Mouse (Mus musculus) thymus, adult 2 months (tissue): ENCODE measurements around the gene Tssk1.

Experiments used
- CTCF ChIP-seq: fragments of 200-500 bp; IDR thresholded peaks from 2 replicates; pipeline ENCODE4 v1.5.1; 2012; ENCODE audit warnings: mild to moderate bottlenecking, control low read depth, low read length, moderate library complexity, borderline replicate concordance; ENCODE audit not compliant: control insufficient read depth, poor library complexity, insufficient read depth; ENCODE audit errors: extremely low read depth
- POLR2A ChIP-seq: fragments of 200-500 bp; IDR thresholded peaks from 2 replicates; pipeline ENCODE4 v1.6.1; 2012; ENCODE audit warnings: mild to moderate bottlenecking, low read length, control low read depth, moderate library complexity; ENCODE audit not compliant: control insufficient read depth, poor library complexity, insufficient read depth; ENCODE audit errors: extremely low read depth

DNA sequence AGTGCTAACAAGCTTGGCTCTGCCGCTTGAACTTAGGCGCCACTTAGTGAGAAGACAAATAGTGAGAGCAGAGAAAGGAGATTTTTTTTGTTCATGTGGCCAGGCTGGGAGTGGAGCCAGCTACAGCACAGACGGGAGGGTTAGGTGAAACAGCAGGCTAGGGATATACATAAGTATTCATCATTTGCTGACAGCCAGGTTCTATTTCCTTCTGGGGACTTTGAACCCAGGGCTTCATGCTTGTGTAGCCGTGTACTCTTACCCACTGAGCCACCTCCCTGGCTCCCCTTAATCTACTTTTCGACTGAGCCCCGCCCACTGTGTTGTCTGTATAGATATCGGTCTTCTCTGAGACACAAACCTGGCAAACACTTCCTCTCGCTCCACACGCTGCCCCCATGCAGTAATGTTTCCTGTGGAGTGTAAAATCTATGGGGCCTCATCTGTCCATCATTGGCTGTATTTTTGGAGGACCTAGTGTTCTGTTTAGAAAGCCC, 45.3 kb downstream of the Tssk1 start:
- no peak for TF ChIP-seq POLR2A
- no peak for TF ChIP-seq CTCF
